Mouse (Mus musculus) brown adipose tissue, adult 24 weeks (tissue): Measurements from ENCODE around the gene Krtap19-2. TPM values are rescaled to one million over a fixed set of nuclear protein-coding genes. Genes with fewer than 3 reads are reported as not detected.

ENCODE experiments used
- polyA plus RNA-seq: library from polyadenylated mRNA; stranded (reverse); fragments of >200 nt; gene quantifications from 2 replicates; pipeline ENCODE4 v1.2.4, GENCODE M21; 2012; ENCODE audit not compliant: missing spikeins, insufficient read depth, insufficient read length

Krtap19-2 gene
- polyA plus RNA-seq, 1 experiment = not detected

Other genes with a start within 250 kb of the Krtap19-2 start
- gene 2310079G19Rik, start 246.6 kb downstream of the Krtap19-2 start, polyA plus RNA-seq = not detected in 2 replicates
- gene Krtap26-1, start 226.5 kb downstream of the Krtap19-2 start, polyA plus RNA-seq = not detected in 2 replicates
- not detected in 2 replicates for gene Krtap27-1, start 202.6 kb downstream of the Krtap19-2 start, polyA plus RNA-seq
- gene 2310061N02Rik, start 166.3 kb downstream of the Krtap19-2 start, polyA plus RNA-seq = not detected in 2 replicates
- gene Krtap13-1, start 145.4 kb downstream of the Krtap19-2 start, polyA plus RNA-seq = not detected in 2 replicates
- gene Krtap13, start 122.6 kb downstream of the Krtap19-2 start, polyA plus RNA-seq = not detected in 2 replicates
- gene 2310034C09Rik, start 115.4 kb downstream of the Krtap19-2 start, polyA plus RNA-seq = not detected in 2 replicates
- gene 2310057N15Rik, start 100.1 kb downstream of the Krtap19-2 start, polyA plus RNA-seq = not detected in 2 replicates
- gene Gm5965, start 96.4 kb downstream of the Krtap19-2 start, polyA plus RNA-seq = not detected in 2 replicates
- gene Gm20741, start 62.0 kb downstream of the Krtap19-2 start, polyA plus RNA-seq = not detected in 2 replicates
- not detected in 2 replicates for gene Krtap15, start 54.1 kb downstream of the Krtap19-2 start, polyA plus RNA-seq
- gene Krtap14, start 48.1 kb downstream of the Krtap19-2 start, polyA plus RNA-seq = not detected in 2 replicates
- gene Krtap19-1, start 4.9 kb downstream of the Krtap19-2 start, polyA plus RNA-seq = not detected in 2 replicates
- not detected in 2 replicates for gene Krtap19-3, start 3.8 kb upstream of the Krtap19-2 start, polyA plus RNA-seq
- not detected in 2 replicates for gene Krtap19-4, start 10.8 kb upstream of the Krtap19-2 start, polyA plus RNA-seq
- gene Krtap19-5, start 22.2 kb upstream of the Krtap19-2 start, polyA plus RNA-seq = not detected in 2 replicates
- not detected in 2 replicates for gene Krtap19-9b, start 58.0 kb upstream of the Krtap19-2 start, polyA plus RNA-seq
- gene Krtap16-3, start 88.6 kb upstream of the Krtap19-2 start, polyA plus RNA-seq = not detected in 2 replicates
- not detected in 2 replicates for gene Krtap22-2, start 136.5 kb upstream of the Krtap19-2 start, polyA plus RNA-seq
- not detected in 2 replicates for gene Gm10229, start 141.0 kb upstream of the Krtap19-2 start, polyA plus RNA-seq
- not detected in 2 replicates for gene Krtap6-1, start 157.4 kb upstream of the Krtap19-2 start, polyA plus RNA-seq
- not detected in 2 replicates for gene Gm10228, start 167.2 kb upstream of the Krtap19-2 start, polyA plus RNA-seq
- not detected in 2 replicates for gene Krtap6-5, start 173.6 kb upstream of the Krtap19-2 start, polyA plus RNA-seq
- not detected in 2 replicates for gene 1110025L11Rik, start 189.7 kb upstream of the Krtap19-2 start, polyA plus RNA-seq
- not detected in 2 replicates for gene Krtap6-3, start 209.7 kb upstream of the Krtap19-2 start, polyA plus RNA-seq